Mouse (Mus musculus): ENCODE measurements around the gene Ewsr1.

The Ewsr1 gene

GRCm38 (mm10) chr11:5057856-5058641, 41.0 kb downstream of the Ewsr1 start, which contains the start of gene Rasl10a:
Gene Rasl10a, plus strand, starts transcription at chr11:5058128.
- DNase-seq (ENCODE audit: low spot score), result peak; percentile 67

DNA sequence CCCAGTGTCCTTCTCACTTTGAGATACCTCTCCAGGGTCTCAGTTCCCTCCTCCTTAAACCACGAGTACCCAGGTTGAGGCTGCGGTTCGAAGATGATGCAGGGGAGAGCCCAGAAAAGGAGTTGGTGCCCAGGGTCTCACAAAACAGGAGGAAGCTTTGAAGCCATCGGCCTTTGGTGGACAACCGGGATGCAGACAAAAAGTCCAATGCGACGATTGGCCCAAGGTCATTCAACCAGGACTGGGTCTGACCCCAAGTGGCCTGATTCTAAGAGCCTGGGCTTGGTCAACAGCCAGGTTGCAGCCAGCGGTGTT, 41.6 kb downstream of the Ewsr1 start:
- DNase-seq (ENCODE audit: low spot score), result no peak

GRCm38 (mm10) chr11:5057064-5057463, 42.0 kb downstream of the Ewsr1 start:
- no peak for DNase-seq (ENCODE audit: low spot score)

DNA sequence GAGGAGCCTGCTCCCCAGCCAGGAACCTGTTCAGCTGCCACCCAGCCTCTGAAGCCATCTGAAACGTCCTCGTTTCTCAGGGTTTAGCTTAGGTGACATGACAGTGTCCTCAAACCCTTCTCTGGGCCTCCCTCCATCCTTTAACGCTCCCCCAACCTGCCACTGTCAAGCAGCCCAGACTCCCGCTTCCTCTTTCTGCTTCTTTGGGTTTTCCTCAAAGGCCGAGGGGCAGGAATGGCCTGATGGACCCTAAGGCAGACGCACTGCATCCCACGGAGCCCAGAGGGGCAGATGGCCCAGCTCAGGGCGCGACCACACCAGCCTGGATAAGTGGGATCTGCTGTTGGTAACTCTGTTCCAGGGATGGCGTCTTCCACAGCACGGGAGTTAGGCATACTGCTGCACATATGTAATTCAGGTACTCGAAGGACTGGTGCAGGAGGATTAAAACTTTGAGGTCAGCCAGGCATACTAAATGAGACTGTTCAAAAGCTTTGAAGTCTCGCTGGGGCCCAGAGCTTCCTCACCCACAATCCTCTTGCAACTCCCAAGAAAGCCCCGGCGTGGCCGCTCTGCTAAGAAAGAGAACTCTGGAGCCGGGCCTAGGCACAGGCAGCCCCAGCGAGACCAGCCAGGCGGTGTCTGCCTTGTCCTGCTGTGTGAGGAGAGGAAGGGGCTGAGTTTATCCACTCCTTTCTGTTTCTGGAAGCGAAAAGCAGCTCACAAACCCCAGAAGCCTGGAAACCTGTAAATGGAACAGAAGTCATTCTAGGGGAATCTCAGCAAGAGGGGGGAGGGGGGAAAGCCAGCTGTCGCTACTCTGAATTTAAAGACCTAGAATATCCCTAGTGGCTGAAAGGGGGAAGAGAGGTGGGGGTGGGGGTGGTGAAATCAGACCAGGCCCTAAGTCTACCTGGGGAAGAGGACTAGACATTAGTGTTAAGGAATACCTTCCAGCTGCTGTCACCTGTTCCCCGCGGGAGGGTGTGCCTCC, 42.8 kb downstream of the Ewsr1 start:
- no peak for DNase-seq (ENCODE audit: low spot score)

GRCm38 (mm10) chr11:5054874-5055273, 44.2 kb downstream of the Ewsr1 start:
- DNase-seq (ENCODE audit: low spot score), result no peak

DNA sequence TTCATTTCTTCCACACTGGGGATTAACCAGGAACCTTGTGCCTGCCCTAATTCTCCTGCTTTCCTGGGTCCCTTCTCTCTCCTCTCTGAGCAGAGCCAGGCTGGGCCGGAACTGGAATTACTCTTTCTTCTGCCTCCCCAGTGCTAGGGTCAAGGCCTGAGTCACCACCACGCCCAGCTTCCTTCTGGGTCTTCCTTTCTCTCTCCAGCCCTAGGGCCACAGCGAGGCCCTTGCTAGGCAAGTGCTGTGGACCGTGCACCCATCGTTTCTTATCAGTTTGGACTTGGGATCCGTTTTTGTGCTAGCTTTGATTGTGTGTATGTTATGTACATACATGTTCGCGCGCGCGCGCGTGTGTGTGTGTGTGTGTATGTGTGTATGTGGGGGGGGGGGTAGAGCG, 44.9 kb downstream of the Ewsr1 start:
- no peak for DNase-seq (ENCODE audit: low spot score)

DNA sequence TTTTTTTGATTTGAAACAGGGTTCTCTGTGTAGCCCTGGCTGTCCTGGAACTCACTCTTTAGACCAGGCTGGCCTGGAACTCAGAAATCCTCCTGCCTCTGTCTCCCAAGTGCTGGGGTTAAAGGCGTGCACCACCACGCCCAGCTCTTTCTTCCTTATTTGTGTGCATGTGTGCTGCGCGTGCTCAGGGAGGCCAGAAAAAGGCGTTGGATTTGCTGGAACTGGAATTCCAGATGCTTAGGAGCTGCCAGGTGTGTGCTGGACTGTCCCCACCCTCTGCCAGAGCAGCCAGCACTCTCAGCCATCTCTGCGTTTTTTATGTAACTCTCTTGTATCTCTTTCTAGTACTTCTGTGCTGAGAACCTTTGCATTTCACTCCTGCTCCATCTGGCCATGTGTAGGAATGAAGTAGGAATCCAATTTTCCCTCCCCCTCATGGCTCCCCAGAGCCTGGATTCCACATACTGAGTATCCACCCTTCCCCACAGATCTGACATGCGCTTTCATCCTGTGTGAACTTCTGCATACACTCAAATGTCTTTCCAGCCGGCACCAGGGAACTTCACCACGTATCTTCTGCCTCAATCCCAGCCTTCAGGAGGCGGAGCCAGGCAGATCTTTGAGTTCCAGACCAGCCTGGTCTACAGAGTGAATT, 46.7 kb downstream of the Ewsr1 start:
- no peak for DNase-seq (ENCODE audit: low spot score)

DNA sequence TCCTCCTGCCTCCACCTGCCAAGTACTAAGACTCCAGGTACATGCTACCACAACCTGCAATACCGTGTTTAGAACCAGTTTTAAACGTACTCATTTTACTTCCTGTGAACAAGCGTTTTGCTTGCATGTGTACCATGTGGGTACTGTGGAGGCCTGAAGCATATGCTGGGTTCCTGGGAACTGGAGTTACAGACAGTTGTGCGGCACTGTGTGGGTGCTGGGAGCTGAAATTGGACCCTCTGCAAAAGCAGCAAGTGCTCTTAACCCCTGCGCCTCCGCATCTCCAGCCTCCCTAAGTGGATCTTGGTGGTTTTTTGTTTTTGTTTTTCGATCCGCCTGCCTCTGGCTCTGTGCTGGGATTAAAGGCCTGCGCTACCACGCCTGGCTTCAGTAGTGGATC, 47.4 kb downstream of the Ewsr1 start:
- no peak for DNase-seq (ENCODE audit: low spot score)

DNA sequence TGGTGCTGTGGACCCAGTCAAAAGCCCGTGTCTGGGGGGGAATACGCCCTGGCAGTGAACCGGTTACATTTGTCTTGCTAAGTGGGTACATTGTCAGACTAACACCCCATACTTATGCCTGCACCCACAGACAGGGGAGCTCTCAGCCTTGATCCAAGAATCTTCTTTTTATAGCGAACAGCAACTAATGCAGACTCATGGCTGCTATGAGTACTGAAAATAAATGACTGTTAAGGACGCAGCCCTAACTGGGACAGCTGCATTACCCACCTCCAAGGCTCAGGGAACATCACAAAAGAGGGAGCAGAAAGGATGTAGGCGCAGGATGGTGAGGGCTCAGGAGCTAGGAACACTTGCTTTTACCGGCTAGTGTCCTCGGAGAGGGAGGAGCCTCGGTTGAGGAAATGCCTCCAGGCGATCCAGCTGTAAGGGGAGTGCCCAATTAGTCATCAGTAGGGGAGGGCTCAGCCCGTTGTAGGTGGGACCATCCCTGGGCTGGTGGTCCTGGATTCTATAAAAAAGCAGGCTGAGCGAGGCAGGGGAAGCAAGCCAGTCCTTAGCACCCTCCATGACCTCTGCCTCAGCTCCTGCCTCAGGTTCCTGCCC, 52.6 kb downstream of the Ewsr1 start:
- no peak for DNase-seq (ENCODE audit: low spot score)

- DNase-seq (ENCODE audit: low spot score), result no peak
These were observed 56.3 kb downstream of the Ewsr1 start for GRCm38 (mm10) chr11:5042645-5043381.

- DNase-seq (ENCODE audit: low spot score), result no peak
These were observed 57.8 kb downstream of the Ewsr1 start for GRCm38 (mm10) chr11:5041144-5041780.

DNA sequence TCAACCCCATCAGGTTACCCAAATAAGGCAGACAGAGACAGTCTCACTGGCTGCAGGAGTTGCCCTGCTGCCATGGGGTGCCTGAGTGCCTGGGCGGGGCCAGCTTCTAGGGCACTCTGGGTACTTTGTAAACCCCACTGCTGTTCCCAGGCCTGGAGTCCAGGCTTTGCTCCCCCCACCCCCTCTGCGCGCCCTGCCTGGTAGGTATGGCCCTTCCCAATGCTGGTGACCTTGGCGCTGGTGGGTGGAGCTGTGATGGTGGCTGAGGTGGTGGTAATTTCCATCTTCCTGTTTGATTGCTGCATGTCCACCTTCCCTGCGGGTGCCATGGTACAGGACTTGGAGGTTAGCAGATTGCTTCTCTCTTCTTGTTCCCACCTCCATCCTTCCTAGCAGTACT, 58.5 kb downstream of the Ewsr1 start:
- no peak for DNase-seq (ENCODE audit: low spot score)

- DNase-seq (ENCODE audit: low spot score), result peak; percentile 66
These were observed 61.8 kb downstream of the Ewsr1 start for GRCm38 (mm10) chr11:5037146-5037854.

DNA sequence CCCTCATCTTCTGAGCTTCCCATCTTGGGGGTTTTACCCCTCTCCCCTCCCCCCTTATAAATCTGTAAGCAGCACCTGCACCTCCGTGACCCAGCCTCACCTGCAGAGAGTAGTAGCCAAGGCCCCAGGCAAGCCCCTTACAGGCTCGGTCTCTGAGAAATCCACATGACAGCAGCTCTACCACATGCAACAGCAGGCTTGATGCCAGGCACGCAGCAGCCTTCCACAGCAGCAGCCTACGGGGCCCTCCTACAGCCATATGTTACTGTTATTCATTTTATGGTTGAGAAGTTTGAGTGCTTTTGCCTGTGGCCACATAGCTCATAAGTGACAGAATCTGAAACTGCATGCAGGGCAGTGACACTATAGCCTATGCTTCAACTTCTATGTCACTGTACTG, 63.6 kb downstream of the Ewsr1 start:
- DNase-seq (ENCODE audit: low spot score), result no peak

- DNase-seq (ENCODE audit: low spot score), result peak; percentile 62
These were observed 65.9 kb downstream of the Ewsr1 start for GRCm38 (mm10) chr11:5033136-5033535.

- no peak for DNase-seq (ENCODE audit: low spot score)
These were observed 66.4 kb downstream of the Ewsr1 start for GRCm38 (mm10) chr11:5032706-5033105.

- DNase-seq (ENCODE audit: low spot score), result no peak
These were observed 70.8 kb downstream of the Ewsr1 start for GRCm38 (mm10) chr11:5028228-5028627.

- DNase-seq (ENCODE audit: low spot score), result no peak
These were observed 74.0 kb downstream of the Ewsr1 start for GRCm38 (mm10) chr11:5025108-5025507.
